Mouse (Mus musculus) intestine, embryonic 14.5 days (tissue): ENCODE measurements around the gene Bace1. TPM values are rescaled to one million over a fixed set of nuclear protein-coding genes. Genes with fewer than 3 reads are reported as not detected.
A peak's percentile ranks its signal among the peaks of the same experiment; 100 is the strongest.
"Not testable (repeated sequence)": the region's sequence is repeated elsewhere in the genome, so short reads cannot be mapped to it uniquely, and the experiment has no call there.

Experiments
- ATAC-seq: fragments of 200-750 bp; cut with Nextera tagmentation; replicated peaks from 2 replicates; pipeline ENCODE4 v1.8.0; 2017; ENCODE audit warnings: low read depth, moderate number of reproducible peaks, moderate TSS enrichment, moderate library complexity; ENCODE audit not compliant: low FRiP score, low TSS enrichment
- DNase-seq: peaks from one replicate; pipeline ENCODE4 v3.0.0-alpha.2; 2018; ENCODE audit warnings: low spot score
- H3K27ac ChIP-seq: fragments of 300-500 bp; sonication (generic); 2 replicates; pipeline ENCODE4 v1.5.1; 2014; ENCODE audit warnings: low read depth, mild to moderate bottlenecking, control low read depth
- H3K27me3 ChIP-seq: fragments of 300-500 bp; sonication (generic); replicated peaks from 2 replicates; pipeline ENCODE4 v1.6.1; 2014; ENCODE audit warnings: low read length, control low read depth; ENCODE audit not compliant: control insufficient read depth, insufficient read depth
- H3K36me3 ChIP-seq: fragments of 300-500 bp; sonication (generic); 2 replicates; pipeline ENCODE4 v1.6.1; 2014; ENCODE audit warnings: low read length, control low read depth; ENCODE audit not compliant: control insufficient read depth, insufficient read depth
- H3K4me1 ChIP-seq: fragments of 300-500 bp; sonication (generic); replicated peaks from 2 replicates; pipeline ENCODE4 v1.6.1; 2014; ENCODE audit warnings: low read length, control low read depth, mixed read lengths; ENCODE audit not compliant: control insufficient read depth, insufficient read depth
- H3K4me2 ChIP-seq: fragments of 300-500 bp; sonication (generic); 2 replicates; pipeline ENCODE4 v1.6.1; 2014; ENCODE audit warnings: low read length
- H3K4me3 ChIP-seq: fragments of 300-500 bp; sonication (generic); 2 replicates; pipeline ENCODE4 v1.5.1; 2014; ENCODE audit warnings: low read depth, low read length, control low read depth, mixed read lengths
- H3K9ac ChIP-seq: fragments of 300-500 bp; sonication (generic); 2 replicates; pipeline ENCODE4 v1.6.1; 2014; ENCODE audit warnings: mild to moderate bottlenecking, low read length
- H3K9me3 ChIP-seq: fragments of 300-500 bp; sonication (generic); 2 replicates; pipeline ENCODE4 v1.6.1; 2016; ENCODE audit warnings: low read length, control low read depth; ENCODE audit not compliant: control insufficient read depth
- WGBS: fragments of 180-500 bp; shearing (Covaris S2); extraction: QIAGEN DNeasy Blood & Tissue Kit; methylation state at CpG from one replicate; pipeline ENCODE4 v1.1.7; 2014; 5-methylcytosine and 5-hydroxymethylcytosine counted together
- polyA plus RNA-seq: library from polyadenylated mRNA; unstranded; fragments of >200 nt; fragmentation: Nextera tagmentation; extraction: Ambion mirVana; gene quantifications from 2 replicates; pipeline ENCODE4 v1.2.1, GENCODE M21; 2014

Gene Bace1
- polyA plus RNA-seq, 1 experiment from 2014 or later = 26.8 TPM

- H3K9ac ChIP-seq = peak overlapping the region; percentile 71; the same call in 1 of the 2 replicates
- H3K4me3 ChIP-seq = peak overlapping the region; percentile 70; the same call in 1 of the 2 replicates
- DNase-seq (no peak), ATAC-seq (no peak)
- peak overlapping the region; percentile 92 for H3K4me2 ChIP-seq
- no peaks in the 10 kb centered on the region for H3K9me3 ChIP-seq
- H3K27ac ChIP-seq = no peak overlapping the region
- H3K27me3 ChIP-seq = no peaks in the 10 kb centered on the region
- no peaks in the 10 kb centered on the region for H3K36me3 ChIP-seq
- WGBS = 59% methylated on average over 5 of the region's 5 CpGs
- peaks cover 22% of the 10 kb centered on the region for H3K4me1 ChIP-seq
These were observed 2.0 kb downstream of the Bace1 start for GRCm38 (mm10) chr9:45840331-45840730.

- Histone ChIP-seq H3K27me3 (no peaks in the 10 kb centered on the region), H3K36me3 (no peaks in the 10 kb centered on the region), H3K4me1 (peaks cover 22% of the 10 kb centered on the region), H3K9me3 (no peaks in the 10 kb centered on the region), H3K4me2 (no peak overlapping the region), H3K27ac (no peak overlapping the region), H3K9ac (no peak overlapping the region), H3K4me3 (no peak overlapping the region)
- 71% methylated on average over 6 of the region's 6 CpGs for WGBS
- ATAC-seq (no peak), DNase-seq (no peak)
These were observed 3.1 kb downstream of the Bace1 start for GRCm38 (mm10) chr9:45841458-45841857.

GRCm38 (mm10) chr9:45843007-45843406, 4.6 kb downstream of the Bace1 start:
- no peaks in the 10 kb centered on the region for H3K36me3 ChIP-seq
- ATAC-seq (no peak), DNase-seq (no peak)
- WGBS = 83% methylated on average over 5 of the region's 5 CpGs
- peaks cover 22% of the 10 kb centered on the region for H3K4me1 ChIP-seq
- H3K4me3 ChIP-seq = no peak overlapping the region
- H3K9me3 ChIP-seq = no peaks in the 10 kb centered on the region
- no peak overlapping the region for H3K4me2 ChIP-seq
- H3K27me3 ChIP-seq = no peaks in the 10 kb centered on the region
- H3K9ac ChIP-seq = no peak overlapping the region
- no peak overlapping the region for H3K27ac ChIP-seq

GRCm38 (mm10) chr9:45843780-45844179, 5.4 kb downstream of the Bace1 start:
- 82% methylated on average over 1 of the region's 1 CpGs for WGBS
- Histone ChIP-seq H3K4me1 (peaks cover 22% of the 10 kb centered on the region), H3K9ac (no peak overlapping the region), H3K27ac (no peak overlapping the region), H3K36me3 (no peaks in the 10 kb centered on the region), H3K27me3 (no peaks in the 10 kb centered on the region), H3K4me2 (no peak overlapping the region), H3K4me3 (no peak overlapping the region), H3K9me3 (no peaks in the 10 kb centered on the region)
- DNase-seq (no peak), ATAC-seq (no peak)

- no peak overlapping the region for H3K4me3 ChIP-seq
- no peaks in the 10 kb centered on the region for H3K27me3 ChIP-seq
- no peaks in the 10 kb centered on the region for H3K9me3 ChIP-seq
- DNase-seq = no peak
- WGBS = 87% methylated on average over 3 of the region's 3 CpGs
- peaks cover 15% of the 10 kb centered on the region for H3K4me1 ChIP-seq
- no peak overlapping the region for H3K9ac ChIP-seq
- H3K4me2 ChIP-seq = no peak overlapping the region
- no peaks in the 10 kb centered on the region for H3K36me3 ChIP-seq
- H3K27ac ChIP-seq = no peak overlapping the region
- ATAC-seq = no peak
These were observed 7.2 kb downstream of the Bace1 start for GRCm38 (mm10) chr9:45845541-45845940.

GRCm38 (mm10) chr9:45846176-45846575, 7.8 kb downstream of the Bace1 start:
- H3K36me3 ChIP-seq, H3K9me3 ChIP-seq, DNase-seq, H3K27ac ChIP-seq, H3K4me1 ChIP-seq, H3K4me3 ChIP-seq, H3K4me2 ChIP-seq, H3K9ac ChIP-seq, ATAC-seq, H3K27me3 ChIP-seq: not testable (repeated sequence)
- 74% methylated on average over 2 of the region's 2 CpGs for WGBS

- Histone ChIP-seq H3K9me3 (no peaks in the 10 kb centered on the region), H3K9ac (no peak overlapping the region), H3K36me3 (no peaks in the 10 kb centered on the region), H3K27me3 (no peaks in the 10 kb centered on the region), H3K4me1 (peaks cover 5% of the 10 kb centered on the region; the same call in 1 of the 2 replicates), H3K4me3 (no peak overlapping the region), H3K27ac (no peak overlapping the region), H3K4me2 (no peak overlapping the region)
- WGBS = 87% methylated on average over 5 of the region's 5 CpGs
- DNase-seq (no peak), ATAC-seq (no peak)
These were observed 8.6 kb downstream of the Bace1 start for GRCm38 (mm10) chr9:45846891-45847460.

- H3K4me3 ChIP-seq = no peak overlapping the region
- H3K4me2 ChIP-seq = no peak overlapping the region
- DNase-seq = peak; percentile 62
- H3K27ac ChIP-seq = peak overlapping the region; percentile 80
- peaks cover 10% of the 10 kb centered on the region for H3K36me3 ChIP-seq
- no peaks in the 10 kb centered on the region for H3K27me3 ChIP-seq
- H3K4me1 ChIP-seq = peaks cover 5% of the 10 kb centered on the region; the same call in 1 of the 2 replicates
- no peak overlapping the region for H3K9ac ChIP-seq
- ATAC-seq = no peak; the same call in 1 of the 2 replicates
- 68% methylated on average over 9 of the region's 9 CpGs for WGBS
- no peaks in the 10 kb centered on the region for H3K9me3 ChIP-seq
These were observed 11.4 kb downstream of the Bace1 start for GRCm38 (mm10) chr9:45849528-45850408.
